Mouse (Mus musculus): Measurements from ENCODE around the gene Faf1.
A peak's percentile ranks its signal among the peaks of the same experiment; 100 is the strongest.

GRCm38 (mm10) chr4:109634971-109635370 lies 41.4 kb upstream of the Faf1 start:
- TF ChIP-seq CTCF (conservative IDR thresholded peaks at IDR 0.05; ENCODE audit: low read length) (peak; percentile 67), NANOG (IDR thresholded peaks at IDR 0.05; ENCODE audit: borderline replicate concordance, low read length) (no peak)
